Mouse (Mus musculus): ENCODE measurements around the gene Vmn1r103.
"Not testable (repeated sequence)": the region's sequence is repeated elsewhere in the genome, so short reads cannot be mapped to it uniquely, and the experiment has no call there.

Gene Vmn1r103

DNA sequence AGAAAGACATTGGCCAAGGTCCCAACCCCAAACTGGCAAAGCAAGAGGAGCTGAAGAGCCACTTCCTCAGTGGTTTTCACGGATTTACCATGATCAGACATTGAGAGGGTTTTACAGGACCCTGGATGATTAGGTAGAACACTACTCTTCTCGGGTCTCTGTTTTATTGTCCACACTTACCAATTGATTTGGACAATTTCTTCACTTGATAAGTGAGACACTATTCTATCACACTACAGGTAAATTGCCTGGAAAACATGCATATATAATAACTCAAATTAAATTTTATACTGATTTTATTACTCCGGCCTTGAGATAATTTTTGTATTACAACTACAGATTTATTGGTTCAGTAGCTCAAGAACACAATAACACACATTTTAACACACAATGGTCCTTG lies at the start of gene Vmn1r103:
Vmn1r103 (minus strand) TSS at position 101 of the 400 bp plus-strand sequence.
- not testable (repeated sequence) for DNase-seq

DNA sequence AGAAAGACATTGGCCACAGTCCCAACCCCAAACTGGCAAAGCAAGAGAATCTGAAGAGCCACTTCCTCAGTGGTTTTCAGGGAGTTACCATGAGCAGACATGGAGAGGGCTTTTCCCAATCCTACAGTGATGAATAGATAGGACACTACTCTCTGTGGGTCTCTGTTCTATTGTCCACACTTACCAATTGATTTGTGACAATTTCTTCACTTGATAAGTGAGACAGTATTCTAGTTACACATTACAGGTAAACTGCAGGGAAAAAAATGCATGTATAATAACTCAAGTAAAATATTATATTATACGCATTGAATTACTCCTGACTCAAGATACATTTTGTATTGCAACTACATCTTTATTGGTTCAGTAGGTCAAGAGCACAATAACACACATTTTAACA lies 35.3 kb upstream of the Vmn1r103 start, which contains the start of gene Gm5726:
Gm5726 (minus strand) TSS at position 101 of the 400 bp plus-strand sequence.
- DNase-seq, result not testable (repeated sequence)

DNA sequence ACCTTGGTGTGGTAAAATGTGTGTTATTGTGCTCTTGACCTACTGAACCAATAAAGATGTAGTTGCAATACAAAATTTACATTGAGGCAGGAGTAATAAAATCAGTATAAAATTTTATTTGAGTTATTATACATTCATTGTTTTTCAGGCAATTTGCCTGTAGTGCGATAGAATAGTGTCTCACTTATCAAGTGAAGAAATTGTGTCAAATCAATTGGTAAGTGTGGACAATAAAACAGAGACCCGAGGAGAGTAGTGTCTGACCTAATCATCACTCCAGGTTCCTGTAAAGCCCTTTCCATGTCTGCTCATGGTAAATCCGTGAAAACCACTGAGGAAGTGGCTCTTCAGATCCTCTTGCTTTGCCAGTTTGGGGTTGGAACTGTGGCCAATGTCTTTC lies 23.2 kb upstream of the Vmn1r103 start, which contains the start of gene Vmn1r104:
Vmn1r104 (plus strand) TSS at position 301 of the 400 bp plus-strand sequence.
- DNase-seq, result not testable (repeated sequence)

DNA sequence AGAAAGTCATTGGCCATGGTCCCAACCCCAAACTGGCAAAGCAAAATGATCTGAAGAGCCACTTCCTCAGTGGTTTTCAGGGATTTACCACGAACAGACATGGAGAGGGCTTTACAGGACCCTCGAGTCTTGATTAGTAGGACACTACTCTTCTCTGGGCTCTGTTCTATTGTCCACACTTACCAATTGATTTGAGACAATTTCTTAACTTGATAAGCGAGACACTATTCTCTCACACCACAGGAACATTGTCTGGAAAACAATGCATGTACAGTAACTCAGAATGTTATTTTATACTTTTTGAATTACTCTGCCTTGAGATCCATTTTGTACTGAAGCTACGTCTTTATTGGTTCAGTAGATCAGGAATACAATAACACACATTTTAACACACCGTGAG lies 35.5 kb downstream of the Vmn1r103 start, which contains the start of gene Gm10670:
Gm10670 (minus strand) TSS at position 101 of the 400 bp plus-strand sequence.
- not testable (repeated sequence) for DNase-seq
